Mouse (Mus musculus) olfactory bulb, adult 2 months (tissue): ENCODE measurements around the gene Pdap1.

Experiments
- CTCF ChIP-seq: fragments of 200-500 bp; IDR thresholded peaks from 2 replicates; pipeline ENCODE4 v1.5.1; 2012; ENCODE audit warnings: low read depth, mild to moderate bottlenecking, low read length, moderate library complexity; ENCODE audit not compliant: insufficient read depth
- POLR2A ChIP-seq: fragments of 200-500 bp; IDR thresholded peaks from 2 replicates; pipeline ENCODE4 v1.6.1; 2012; ENCODE audit warnings: mild to moderate bottlenecking, low read depth, low read length, moderate library complexity; ENCODE audit not compliant: insufficient read depth

- TF ChIP-seq CTCF = no peak
- TF ChIP-seq POLR2A = peak; percentile 75
Observed at GRCm38 (mm10) chr5:145166536-145167305, 26.7 kb upstream of the Pdap1 start, which contains the start of the genes Ptcd1 and Cpsf4.
